Mouse (Mus musculus) 416B (cell line): ENCODE measurements around the gene Akap13.

ENCODE experiments used
- DNase-seq: peaks from one replicate; pipeline ENCODE4 v3.0.0; 2011; ENCODE audit warnings: low read depth

The Akap13 gene

GRCm38 (mm10) chr7:75633807-75634526 is 178.6 kb downstream of the Akap13 start:
- DNase-seq = peak; percentile 68

- DNase-seq = peak; percentile 72
These were observed 183.4 kb downstream of the Akap13 start for GRCm38 (mm10) chr7:75638769-75639168.

GRCm38 (mm10) chr7:75639541-75639940 is 184.2 kb downstream of the Akap13 start:
- peak; percentile 83 for DNase-seq

GRCm38 (mm10) chr7:75640074-75640473 is 184.7 kb downstream of the Akap13 start:
- no peak for DNase-seq

- DNase-seq = no peak
These were observed 185.3 kb downstream of the Akap13 start for GRCm38 (mm10) chr7:75640671-75641070.

- no peak for DNase-seq
These were observed 186.3 kb downstream of the Akap13 start for GRCm38 (mm10) chr7:75641415-75642177.

- DNase-seq = peak; percentile 57
These were observed 186.9 kb downstream of the Akap13 start for GRCm38 (mm10) chr7:75642178-75642777.

GRCm38 (mm10) chr7:75642846-75643563 is 187.7 kb downstream of the Akap13 start:
- no peak for DNase-seq

GRCm38 (mm10) chr7:75643986-75644385 is 188.7 kb downstream of the Akap13 start:
- DNase-seq = no peak

- DNase-seq = no peak
These were observed 189.3 kb downstream of the Akap13 start for GRCm38 (mm10) chr7:75644585-75644984.

GRCm38 (mm10) chr7:75645156-75645933 is 190.0 kb downstream of the Akap13 start:
- DNase-seq = no peak

- DNase-seq = no peak
These were observed 192.7 kb downstream of the Akap13 start for GRCm38 (mm10) chr7:75648051-75648450.

GRCm38 (mm10) chr7:75648961-75649360 is 193.6 kb downstream of the Akap13 start:
- DNase-seq = no peak

- DNase-seq = peak; percentile 80
These were observed 194.6 kb downstream of the Akap13 start for GRCm38 (mm10) chr7:75649966-75650365.

GRCm38 (mm10) chr7:75653684-75654317 is 198.5 kb downstream of the Akap13 start:
- DNase-seq = peak; percentile 64

- peak; percentile 62 for DNase-seq
These were observed 200.1 kb downstream of the Akap13 start for GRCm38 (mm10) chr7:75655180-75656074.

GRCm38 (mm10) chr7:75656297-75656852 is 201.0 kb downstream of the Akap13 start:
- DNase-seq = peak; percentile 69

GRCm38 (mm10) chr7:75656896-75657295 is 201.6 kb downstream of the Akap13 start:
- DNase-seq = no peak

- DNase-seq = no peak
These were observed 209.1 kb downstream of the Akap13 start for GRCm38 (mm10) chr7:75664455-75664854.

GRCm38 (mm10) chr7:75666982-75667381 is 211.6 kb downstream of the Akap13 start:
- DNase-seq = peak; percentile 61
